29 mouse cellular contexts compared by ENCODE assay signal in the genomic region with DNA sequence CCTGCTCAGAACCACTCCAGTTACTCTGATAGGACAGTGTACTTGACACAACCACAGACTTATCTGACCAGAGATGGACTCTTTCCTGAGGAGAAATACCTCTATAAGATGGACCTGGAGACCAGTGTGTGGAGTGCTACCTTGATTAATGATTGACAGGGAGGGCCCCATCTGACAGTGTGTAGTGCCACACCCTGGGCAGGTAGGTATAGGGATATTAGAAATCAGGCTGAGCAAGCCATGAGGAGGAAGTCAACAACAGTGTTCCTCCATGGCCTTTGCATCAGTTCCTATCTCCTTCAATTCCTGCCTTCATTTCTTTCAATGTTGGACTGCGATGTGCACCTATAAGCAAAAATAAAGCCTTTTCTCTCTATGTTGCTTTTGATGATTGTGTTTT.
"Had no signal": no experiment of that assay in that cellular context is flagged by ENCODE, and none has a peak within 500 bp of the region (broad histone marks: within the 10 kb centered on the region; RNA-seq: fewer than 3 reads in every experiment).

No protein-coding gene starts in this region.

- ATAC-seq: liver, embryonic 12.5 days; liver, postnatal 0 days; lung, postnatal 0 days; midbrain, embryonic 13.5 days; midbrain, embryonic 16.5 days had no signal

- H3K4me3 ChIP-seq: limb, embryonic 10.5 days; limb, embryonic 12.5 days; limb, embryonic 13.5 days; limb, embryonic 15.5 days; liver, embryonic 12.5 days; liver, embryonic 13.5 days; liver, embryonic 15.5 days; lung, embryonic 15.5 days; megakaryocyte, embryonic 14.5 days; midbrain, embryonic 10.5 days; midbrain, embryonic 12.5 days; midbrain, embryonic 13.5 days; myocyte; neural tube, embryonic 12.5 days; neural tube, embryonic 13.5 days had no signal

- H3K9me3 ChIP-seq: limb, embryonic 10.5 days; limb, embryonic 12.5 days; limb, embryonic 13.5 days; limb, embryonic 15.5 days; liver, embryonic 12.5 days; liver, embryonic 13.5 days; liver, embryonic 15.5 days; lung, embryonic 15.5 days; midbrain, embryonic 10.5 days; midbrain, embryonic 12.5 days; midbrain, embryonic 13.5 days; neural tube, embryonic 12.5 days; neural tube, embryonic 13.5 days had no signal

- H3K36me3 ChIP-seq: limb, embryonic 10.5 days; limb, embryonic 12.5 days; limb, embryonic 13.5 days; limb, embryonic 15.5 days; liver, embryonic 12.5 days; liver, embryonic 13.5 days; liver, embryonic 15.5 days; lung, embryonic 15.5 days; midbrain, embryonic 10.5 days; midbrain, embryonic 12.5 days; midbrain, embryonic 13.5 days; neural tube, embryonic 12.5 days; neural tube, embryonic 13.5 days had no signal

- H3K4me1 ChIP-seq: limb, embryonic 10.5 days; limb, embryonic 12.5 days; limb, embryonic 13.5 days; limb, embryonic 15.5 days; liver, embryonic 12.5 days; liver, embryonic 13.5 days; liver, embryonic 15.5 days; lung, embryonic 15.5 days; megakaryocyte, embryonic 14.5 days; midbrain, embryonic 12.5 days; midbrain, embryonic 13.5 days; neural tube, embryonic 12.5 days had no signal

- H3K27ac ChIP-seq: limb, embryonic 10.5 days; limb, embryonic 12.5 days; limb, embryonic 13.5 days; limb, embryonic 15.5 days; liver, embryonic 12.5 days; liver, embryonic 13.5 days; liver, embryonic 14.5 days; liver, embryonic 15.5 days; lung, embryonic 15.5 days; macrophage; midbrain, embryonic 10.5 days; midbrain, embryonic 12.5 days; midbrain, embryonic 13.5 days; neural tube, embryonic 12.5 days; neural tube, embryonic 13.5 days had no signal

- H3K4me2 ChIP-seq: limb, embryonic 12.5 days; limb, embryonic 13.5 days; limb, embryonic 15.5 days; liver, embryonic 11.5 days; liver, embryonic 12.5 days; liver, embryonic 13.5 days; liver, embryonic 15.5 days; lung, embryonic 14.5 days; lung, embryonic 15.5 days; midbrain, embryonic 12.5 days; midbrain, embryonic 13.5 days; neural tube, embryonic 12.5 days; neural tube, embryonic 13.5 days had no signal

- DNase-seq: left cerebral cortex, postnatal 4 days; liver; liver, embryonic 13.5 days; liver, postnatal 0 days; lung, adult 2 months; lung, embryonic 14.5 days; lung, postnatal 10 days; lung, postnatal 14 days; lung, postnatal 4 days; midbrain, embryonic 14.5 days had no signal

- H3K27me3 ChIP-seq: limb, embryonic 12.5 days; limb, embryonic 13.5 days; limb, embryonic 15.5 days; liver, embryonic 12.5 days; liver, embryonic 13.5 days; liver, embryonic 15.5 days; lung, embryonic 15.5 days; megakaryocyte, embryonic 14.5 days; midbrain, embryonic 13.5 days; neural tube, embryonic 12.5 days; neural tube, embryonic 13.5 days had no signal

- H3K9ac ChIP-seq: limb, embryonic 12.5 days; limb, embryonic 13.5 days; limb, embryonic 15.5 days; liver, embryonic 12.5 days; liver, embryonic 13.5 days; liver, embryonic 14.5 days; liver, embryonic 15.5 days; liver, postnatal 0 days; lung, embryonic 14.5 days; lung, embryonic 15.5 days; midbrain, embryonic 12.5 days; midbrain, embryonic 13.5 days; neural tube, embryonic 12.5 days; neural tube, embryonic 13.5 days had no signal
